In genomic region chr7:128860141-128860540, GRCm38 (mm10) we compare ENCODE assay signal across 8 mouse cellular contexts.
A peak's percentile ranks its signal among the peaks of the same experiment; 100 is the strongest.
DNase-seq lines count a peak whose midpoint lies in the region; TF ChIP-seq lines count a peak whose summit lies in the region.
"Had no signal": no experiment of that assay in that cellular context is flagged by ENCODE, and none has a peak within 500 bp of the region (broad histone marks: within the 10 kb centered on the region; RNA-seq: fewer than 3 reads in every experiment).

No protein-coding gene starts in this region.

- H3K9me3 ChIP-seq in ES-E14 (ENCODE audit: control insufficient read depth, insufficient read depth, low read depth, low read length) = no peaks in the 10 kb centered on the region
- H3K9me3 ChIP-seq: liver, embryonic 15.5 days had no signal

- no peak overlapping the region for H3K9ac ChIP-seq in ES-E14 (ENCODE audit: insufficient read depth, low read depth, low read length, poor library complexity, severe bottlenecking)
- H3K9ac ChIP-seq: liver, embryonic 15.5 days had no signal

- no peak overlapping the region for H3K4me3 ChIP-seq in ES-E14 (ENCODE audit: insufficient read depth in 1 of 2, low read depth in 1 of 2, low read length in 2 of 2, poor library complexity in 1 of 2, severe bottlenecking in 1 of 2)
- H3K4me3 ChIP-seq: liver, embryonic 15.5 days had no signal

- H3K4me1 ChIP-seq in ES-E14 (ENCODE audit: control insufficient read depth in 2 of 2, insufficient read depth in 2 of 2, low read length in 2 of 2, poor library complexity in 1 of 2) = no peaks in the 10 kb centered on the region
- H3K4me1 ChIP-seq: liver, embryonic 15.5 days had no signal

- DNase-seq in ES-E14 (ENCODE audit: low read depth, low spot score) = peak; percentile 75
- peak; percentile 49 for DNase-seq in adrenal gland, adult 2 months
- peak; percentile 61 for DNase-seq in embryo, embryonic 11.5 days (ENCODE audit: low read depth, low spot score)
- DNase-seq in heart, adult 8-10 months (ENCODE audit: low spot score) = peak; percentile 19
- peak; percentile 44 for DNase-seq in layer of hippocampus, adult 9-11 months
- peak; percentile 73 for DNase-seq in lung, postnatal 14 days
- DNase-seq in right cerebral cortex, postnatal 4 days = peak; percentile 86

- H3K36me3 ChIP-seq in ES-E14 (ENCODE audit: control insufficient read depth, insufficient read depth, low read length, poor library complexity, severe bottlenecking) = no peaks in the 10 kb centered on the region
- H3K36me3 ChIP-seq: liver, embryonic 15.5 days had no signal

- H3K27ac ChIP-seq in ES-E14 (ENCODE audit: insufficient read depth, low read depth, low read length, poor library complexity, severe bottlenecking) = no peak overlapping the region
- H3K27ac ChIP-seq: liver, embryonic 15.5 days had no signal

- in situ Hi-C loops in ES-E14 (cut with MboI; ENCODE audit: low sequenced_read_pairs in 2 of 2, unreplicated experiment in 2 of 2) = no loop called here

TF ChIP-seq in ES-E14, 5 proteins besides CTCF, POLR2A, EP300 and RAD21:
- TF ChIP-seq ZC3H11A (IDR thresholded peaks at IDR 0.05; ENCODE audit: borderline replicate concordance, low read depth, low read length) = peak; percentile 76; the same call in 1 of the 2 replicates
- no peak for TF ChIP-seq MAFK (IDR thresholded peaks at IDR 0.05; ENCODE audit: insufficient read depth, low read depth, low read length)

Comparison
In these comparisons a context has a peak if more than half of its experiments do, and no peak if none do; other contexts are left out.
1. DNase-seq: peak in every context shown above with its lines; median percentile 86 in right cerebral cortex, postnatal 4 days; 75 in ES-E14; 73 in lung, postnatal 14 days; 61 in embryo, embryonic 11.5 days; 49 in adrenal gland, adult 2 months; 44 in layer of hippocampus, adult 9-11 months; 19 in heart, adult 8-10 months.